11 mouse cellular contexts compared by ENCODE assay signal in genomic region chr5:96940170-96941086, GRCm38 (mm10). TPM values are rescaled to one million over a fixed set of nuclear protein-coding genes. Genes with fewer than 3 reads are reported as not detected.
DNase-seq lines count a peak whose midpoint lies in the region; ATAC-seq and TF ChIP-seq lines count a peak whose summit lies in the region.
"Had no signal": no experiment of that assay in that cellular context is flagged by ENCODE, and none has a peak within 500 bp of the region (broad histone marks: within the 10 kb centered on the region; RNA-seq: fewer than 3 reads in every experiment).

No protein-coding gene starts in this region.

- H3K4me1 ChIP-seq in forebrain, embryonic 12.5 days: peaks cover 7% of the 10 kb centered on the region; the same call in 1 of the 2 replicates
- H3K4me1 ChIP-seq in forebrain, embryonic 15.5 days: peaks cover 7% of the 10 kb centered on the region; the same call in 1 of the 2 replicates
- peaks cover 9% of the 10 kb centered on the region; the same call in 1 of the 2 replicates for H3K4me1 ChIP-seq in midbrain, embryonic 13.5 days (replicated peaks)
- no peaks in the 10 kb centered on the region for H3K4me1 ChIP-seq in midbrain, embryonic 11.5 days (ENCODE audit: control insufficient read depth, insufficient read depth, low read length)
- peaks cover 16% of the 10 kb centered on the region for H3K4me1 ChIP-seq in stomach, embryonic 16.5 days (ENCODE audit: control insufficient read depth, insufficient read depth, low read length)

- H3K27ac ChIP-seq in forebrain, embryonic 12.5 days: 0 out of 2 replicates have a peak overlapping the region, but pooled peaks have one; percentile 11
- H3K27ac ChIP-seq in forebrain, embryonic 15.5 days (replicated peaks): no peak overlapping the region
- H3K27ac ChIP-seq in midbrain, embryonic 13.5 days: peak overlapping the region; percentile 65; the same call in 1 of the 2 replicates
- no peak overlapping the region for H3K27ac ChIP-seq in midbrain, embryonic 11.5 days (ENCODE audit: low read depth, low read length)
- peak overlapping the region; percentile 66 for H3K27ac ChIP-seq in stomach, embryonic 16.5 days (ENCODE audit: low read length)
- H3K27ac ChIP-seq in left cerebral cortex, adult 2 months: no peak overlapping the region
- H3K27ac ChIP-seq: embryonic facial prominence, embryonic 15.5 days had no signal

- H3K9ac ChIP-seq in forebrain, embryonic 12.5 days: no peak overlapping the region
- no peak overlapping the region for H3K9ac ChIP-seq in forebrain, embryonic 15.5 days (replicated peaks)
- no peak overlapping the region for H3K9ac ChIP-seq in midbrain, embryonic 13.5 days (replicated peaks)
- H3K9ac ChIP-seq in midbrain, embryonic 11.5 days (ENCODE audit: low read length): no peak overlapping the region
- 0 out of 2 replicates have a peak overlapping the region, but pooled peaks have one; percentile 35 for H3K9ac ChIP-seq in stomach, embryonic 16.5 days (ENCODE audit: low read length)
- H3K9ac ChIP-seq: embryonic facial prominence, embryonic 15.5 days had no signal

- WGBS in forebrain, embryonic 12.5 days: 88% methylated on average over 12 of the region's 12 CpGs
- WGBS in forebrain, embryonic 15.5 days: 71% methylated on average over 12 of the region's 12 CpGs
- WGBS in midbrain, embryonic 13.5 days: 85% methylated on average over 12 of the region's 12 CpGs
- WGBS in midbrain, embryonic 11.5 days: 88% methylated on average over 12 of the region's 12 CpGs
- WGBS in stomach, embryonic 16.5 days: 66% methylated on average over 12 of the region's 12 CpGs

- H3K36me3 ChIP-seq in forebrain, embryonic 12.5 days (replicated peaks): no peaks in the 10 kb centered on the region
- H3K36me3 ChIP-seq in forebrain, embryonic 15.5 days: no peaks in the 10 kb centered on the region
- H3K36me3 ChIP-seq in midbrain, embryonic 13.5 days: no peaks in the 10 kb centered on the region
- no peaks in the 10 kb centered on the region for H3K36me3 ChIP-seq in midbrain, embryonic 11.5 days (ENCODE audit: control insufficient read depth, insufficient read depth, low read length)
- no peaks in the 10 kb centered on the region for H3K36me3 ChIP-seq in stomach, embryonic 16.5 days (ENCODE audit: control insufficient read depth, insufficient read depth, low read length)
- H3K36me3 ChIP-seq: embryonic facial prominence, embryonic 15.5 days had no signal

- intact Hi-C loops in left cerebral cortex, adult 2 months (cut with DNase I): no loop called here

- no peak for DNase-seq in midbrain, embryonic 11.5 days (ENCODE audit: low spot score, missing footprints)
- peak; percentile 67 for DNase-seq in kidney, adult 9 months
- DNase-seq in left cerebral cortex, adult 2 months (ENCODE audit: extremely low spot score in 1 of 2, low spot score in 2 of 2): no peak

- TF ChIP-seq CTCF in left cerebral cortex, adult 2 months (IDR thresholded peaks at IDR 0.05): no peak

- H3K9me3 ChIP-seq in forebrain, embryonic 12.5 days: no peaks in the 10 kb centered on the region
- no peaks in the 10 kb centered on the region for H3K9me3 ChIP-seq in forebrain, embryonic 15.5 days
- H3K9me3 ChIP-seq in midbrain, embryonic 13.5 days: no peaks in the 10 kb centered on the region
- H3K9me3 ChIP-seq in midbrain, embryonic 11.5 days (ENCODE audit: control insufficient read depth, low read length): no peaks in the 10 kb centered on the region
- H3K9me3 ChIP-seq in stomach, embryonic 16.5 days (replicated peaks; ENCODE audit: control insufficient read depth, low read length): no peaks in the 10 kb centered on the region
- H3K9me3 ChIP-seq: embryonic facial prominence, embryonic 15.5 days had no signal

- no peak overlapping the region for H3K4me3 ChIP-seq in forebrain, embryonic 12.5 days (replicated peaks)
- no peak overlapping the region for H3K4me3 ChIP-seq in forebrain, embryonic 15.5 days
- no peak overlapping the region for H3K4me3 ChIP-seq in midbrain, embryonic 13.5 days (replicated peaks)
- H3K4me3 ChIP-seq in midbrain, embryonic 11.5 days (ENCODE audit: low read depth, low read length): no peak overlapping the region
- no peak overlapping the region for H3K4me3 ChIP-seq in stomach, embryonic 16.5 days (replicated peaks; ENCODE audit: low read length)
- H3K4me3 ChIP-seq in left cerebral cortex, adult 2 months: no peak overlapping the region
- H3K4me3 ChIP-seq: embryonic facial prominence, embryonic 15.5 days; myocyte had no signal

- H3K27me3 ChIP-seq in forebrain, embryonic 12.5 days: no peaks in the 10 kb centered on the region
- H3K27me3 ChIP-seq in forebrain, embryonic 15.5 days: no peaks in the 10 kb centered on the region
- H3K27me3 ChIP-seq in midbrain, embryonic 13.5 days: no peaks in the 10 kb centered on the region
- no peaks in the 10 kb centered on the region for H3K27me3 ChIP-seq in midbrain, embryonic 11.5 days (ENCODE audit: control insufficient read depth, insufficient read depth, low read length)
- no peaks in the 10 kb centered on the region for H3K27me3 ChIP-seq in stomach, embryonic 16.5 days (ENCODE audit: control insufficient read depth, insufficient read depth, low read length)
- H3K27me3 ChIP-seq: embryonic facial prominence, embryonic 15.5 days had no signal

- H3K4me2 ChIP-seq in forebrain, embryonic 12.5 days: no peak overlapping the region
- H3K4me2 ChIP-seq in forebrain, embryonic 15.5 days (replicated peaks): no peak overlapping the region
- H3K4me2 ChIP-seq in midbrain, embryonic 13.5 days (replicated peaks): no peak overlapping the region
- H3K4me2 ChIP-seq in midbrain, embryonic 11.5 days: no peak overlapping the region
- H3K4me2 ChIP-seq in stomach, embryonic 16.5 days (ENCODE audit: low read depth, low read length): peak overlapping the region; percentile 29; the same call in 1 of the 2 replicates
- H3K4me2 ChIP-seq: embryonic facial prominence, embryonic 15.5 days had no signal

- no peak for ATAC-seq in forebrain, embryonic 12.5 days (ENCODE audit: low FRiP score)
- ATAC-seq in forebrain, embryonic 15.5 days (replicated peaks): no peak
- no peak for ATAC-seq in midbrain, embryonic 13.5 days
- ATAC-seq in midbrain, embryonic 11.5 days (ENCODE audit: low FRiP score): no peak
- peak; percentile 86 for ATAC-seq in stomach, embryonic 16.5 days (ENCODE audit: insufficient read depth, low FRiP score)
- ATAC-seq in megakaryocyte progenitor cell, adult 5-6 weeks (replicated peaks; ENCODE audit: poor library complexity): no peak
- ATAC-seq: CD4-positive, CD25-positive, alpha-beta regulatory T cell, adult 4 months had no signal

RNA-seq across cellular contexts. Expression of gene Bmp2k, which starts 57.1 kb away (rescaled TPM):
- 9.2 TPM in 2 replicates for polyA plus RNA-seq in forebrain, embryonic 12.5 days (2016; fragmentation: Nextera tagmentation; extraction: Ambion mirVana)
- 8.4 TPM in 2 replicates for polyA plus RNA-seq in forebrain, embryonic 15.5 days (2015; fragmentation: Nextera tagmentation; extraction: Ambion mirVana)
- polyA plus RNA-seq in midbrain, embryonic 13.5 days (2015; fragmentation: Nextera tagmentation; extraction: Ambion mirVana): 8.3 and 9.3 TPM in 2 replicates
- 10.3 and 10.5 TPM in 2 replicates for polyA plus RNA-seq in midbrain, embryonic 11.5 days (2014; fragmentation: Nextera tagmentation; extraction: Ambion mirVana)
- polyA plus RNA-seq in stomach, embryonic 16.5 days (2015; fragmentation: Nextera tagmentation; extraction: Ambion mirVana): 8.9 and 10.2 TPM in 2 replicates
- total RNA-seq in megakaryocyte progenitor cell, adult 5-6 weeks (2015): 39.5 and 43.2 TPM in 2 replicates
- 16.4 and 16.5 TPM in 2 replicates for total RNA-seq in megakaryocyte progenitor cell, adult 5-6 weeks (2017)
- total RNA-seq in left cerebral cortex, adult 2 months (2021): 10 to 100 TPM; 11.9 to 12.4 TPM

Comparison
In these comparisons a context has a peak if more than half of its experiments do, and no peak if none do; other contexts are left out.
1. H3K27ac ChIP-seq: peak in forebrain, embryonic 12.5 days (single experiment), midbrain, embryonic 13.5 days (single experiment) and stomach, embryonic 16.5 days (single experiment); none in forebrain, embryonic 15.5 days (single experiment), midbrain, embryonic 11.5 days (single experiment) and left cerebral cortex, adult 2 months (single experiment).